Mouse (Mus musculus): ENCODE results near the gene Daam1. TPM values are rescaled to one million over a fixed set of nuclear protein-coding genes. Genes with fewer than 3 reads are reported as not detected.
A peak's percentile ranks its signal among the peaks of the same experiment; 100 is the strongest.

Daam1 gene
- polyA plus RNA-seq, 1 experiment from 2014 or later = 17.6 TPM

GRCm38 (mm10) chr12:71981250-71981649 is 150.4 kb downstream of the Daam1 start:
- Histone ChIP-seq H3K9ac (no peak overlapping the region), H3K4me1 (peaks cover 45% of the 10 kb centered on the region), H3K27me3 (no peaks in the 10 kb centered on the region), H3K4me3 (no peak overlapping the region), H3K9me3 (replicated peaks) (no peaks in the 10 kb centered on the region), H3K27ac (peak overlapping the region; percentile 83), H3K36me3 (ENCODE audit: poor library complexity, severe bottlenecking) (peaks cover 70% of the 10 kb centered on the region), H3K4me2 (no peak overlapping the region)
- 43% methylated on average over 8 of the region's 8 CpGs for WGBS
- ATAC-seq = peak; percentile 71

- Histone ChIP-seq H3K9me3 (replicated peaks) (no peaks in the 10 kb centered on the region), H3K36me3 (ENCODE audit: poor library complexity, severe bottlenecking) (peaks cover 70% of the 10 kb centered on the region), H3K27me3 (no peaks in the 10 kb centered on the region), H3K4me1 (peaks cover 40% of the 10 kb centered on the region), H3K4me2 (no peak overlapping the region), H3K9ac (no peak overlapping the region), H3K4me3 (no peak overlapping the region), H3K27ac (peak overlapping the region; percentile 55)
- ATAC-seq = no peak
- 60% methylated on average over 5 of the region's 5 CpGs for WGBS
Measured at GRCm38 (mm10) chr12:71981791-71982190, 150.9 kb downstream of the Daam1 start.

- Histone ChIP-seq H3K27me3 (no peaks in the 10 kb centered on the region), H3K9me3 (replicated peaks) (no peaks in the 10 kb centered on the region), H3K4me1 (peaks cover 32% of the 10 kb centered on the region), H3K4me3 (no peak overlapping the region), H3K27ac (no peak overlapping the region), H3K9ac (no peak overlapping the region), H3K4me2 (no peak overlapping the region), H3K36me3 (ENCODE audit: poor library complexity, severe bottlenecking) (peaks cover 61% of the 10 kb centered on the region)
- ATAC-seq = no peak
- 90% methylated on average over 10 of the region's 10 CpGs for WGBS
Measured at GRCm38 (mm10) chr12:71983102-71983715, 152.3 kb downstream of the Daam1 start.

- Histone ChIP-seq H3K9ac (no peak overlapping the region), H3K9me3 (replicated peaks) (no peaks in the 10 kb centered on the region), H3K27ac (no peak overlapping the region), H3K4me1 (no peaks in the 10 kb centered on the region), H3K4me3 (no peak overlapping the region), H3K4me2 (no peak overlapping the region), H3K27me3 (no peaks in the 10 kb centered on the region), H3K36me3 (ENCODE audit: poor library complexity, severe bottlenecking) (peaks cover 85% of the 10 kb centered on the region)
- 93% methylated on average over 2 of the region's 2 CpGs for WGBS
- no peak for ATAC-seq
Measured at GRCm38 (mm10) chr12:71987161-71987560, 156.3 kb downstream of the Daam1 start.

GRCm38 (mm10) chr12:71987885-71988284 is 157.0 kb downstream of the Daam1 start:
- Histone ChIP-seq H3K9me3 (replicated peaks) (no peaks in the 10 kb centered on the region), H3K9ac (no peak overlapping the region), H3K4me3 (no peak overlapping the region), H3K27ac (no peak overlapping the region), H3K36me3 (ENCODE audit: poor library complexity, severe bottlenecking) (peaks cover 86% of the 10 kb centered on the region), H3K4me1 (no peaks in the 10 kb centered on the region), H3K27me3 (no peaks in the 10 kb centered on the region), H3K4me2 (no peak overlapping the region)
- 86% methylated on average over 4 of the region's 4 CpGs for WGBS
- no peak for ATAC-seq

- no peak for ATAC-seq
- no peak overlapping the region for H3K9ac ChIP-seq
- H3K4me1 ChIP-seq = no peaks in the 10 kb centered on the region
- H3K27me3 ChIP-seq = no peaks in the 10 kb centered on the region
- H3K9me3 ChIP-seq (replicated peaks) = no peaks in the 10 kb centered on the region
- 95% methylated on average over 17 of the region's 17 CpGs for WGBS
- H3K36me3 ChIP-seq (ENCODE audit: poor library complexity, severe bottlenecking) = peaks cover 86% of the 10 kb centered on the region
- H3K27ac ChIP-seq = no peak overlapping the region
- no peak overlapping the region for H3K4me3 ChIP-seq
- no peak overlapping the region for H3K4me2 ChIP-seq
Measured at GRCm38 (mm10) chr12:71989596-71989995, 158.7 kb downstream of the Daam1 start.

GRCm38 (mm10) chr12:71992599-71993210 is 161.8 kb downstream of the Daam1 start:
- no peaks in the 10 kb centered on the region for H3K4me1 ChIP-seq
- H3K4me3 ChIP-seq = no peak overlapping the region
- H3K27me3 ChIP-seq = no peaks in the 10 kb centered on the region
- 92% methylated on average over 18 of the region's 18 CpGs for WGBS
- H3K9me3 ChIP-seq (replicated peaks) = no peaks in the 10 kb centered on the region
- H3K36me3 ChIP-seq (ENCODE audit: poor library complexity, severe bottlenecking) = peaks cover 63% of the 10 kb centered on the region
- H3K9ac ChIP-seq = no peak overlapping the region
- no peak overlapping the region for H3K27ac ChIP-seq
- H3K4me2 ChIP-seq = no peak overlapping the region
- ATAC-seq = no peak

- 70% methylated on average over 8 of the region's 8 CpGs for WGBS
- no peak overlapping the region for H3K4me3 ChIP-seq
- H3K36me3 ChIP-seq (ENCODE audit: poor library complexity, severe bottlenecking) = peaks cover 39% of the 10 kb centered on the region
- no peak overlapping the region for H3K4me2 ChIP-seq
- ATAC-seq = no peak
- H3K27ac ChIP-seq = no peak overlapping the region
- no peaks in the 10 kb centered on the region for H3K27me3 ChIP-seq
- no peaks in the 10 kb centered on the region for H3K9me3 ChIP-seq (replicated peaks)
- no peak overlapping the region for H3K9ac ChIP-seq
- H3K4me1 ChIP-seq = no peaks in the 10 kb centered on the region
Measured at GRCm38 (mm10) chr12:71995831-71996230, 165.0 kb downstream of the Daam1 start.

- Histone ChIP-seq H3K9ac (no peak overlapping the region), H3K27me3 (no peaks in the 10 kb centered on the region), H3K36me3 (ENCODE audit: poor library complexity, severe bottlenecking) (peaks cover 29% of the 10 kb centered on the region), H3K27ac (no peak overlapping the region), H3K4me3 (no peak overlapping the region), H3K9me3 (replicated peaks) (no peaks in the 10 kb centered on the region), H3K4me2 (no peak overlapping the region), H3K4me1 (no peaks in the 10 kb centered on the region)
- WGBS = 78% methylated on average over 2 of the region's 2 CpGs
- no peak for ATAC-seq
Measured at GRCm38 (mm10) chr12:71996920-71997319, 166.0 kb downstream of the Daam1 start.

GRCm38 (mm10) chr12:71997364-71997763 is 166.5 kb downstream of the Daam1 start:
- Histone ChIP-seq H3K9me3 (replicated peaks) (no peaks in the 10 kb centered on the region), H3K9ac (no peak overlapping the region), H3K36me3 (ENCODE audit: poor library complexity, severe bottlenecking) (peaks cover 27% of the 10 kb centered on the region), H3K4me1 (no peaks in the 10 kb centered on the region), H3K4me2 (no peak overlapping the region), H3K4me3 (no peak overlapping the region), H3K27ac (no peak overlapping the region), H3K27me3 (no peaks in the 10 kb centered on the region)
- WGBS = 76% methylated on average over 4 of the region's 4 CpGs
- no peak for ATAC-seq

- 79% methylated on average over 4 of the region's 4 CpGs for WGBS
- H3K4me1 ChIP-seq = no peaks in the 10 kb centered on the region
Measured at GRCm38 (mm10) chr12:71998653-71999052, 167.8 kb downstream of the Daam1 start.

GRCm38 (mm10) chr12:71999671-72000070 is 168.8 kb downstream of the Daam1 start:
- ATAC-seq = no peak
- Histone ChIP-seq H3K9ac (no peak overlapping the region), H3K4me1 (no peaks in the 10 kb centered on the region), H3K4me2 (no peak overlapping the region), H3K27me3 (no peaks in the 10 kb centered on the region), H3K27ac (no peak overlapping the region), H3K9me3 (replicated peaks) (no peaks in the 10 kb centered on the region), H3K4me3 (no peak overlapping the region), H3K36me3 (ENCODE audit: poor library complexity, severe bottlenecking) (peaks cover 5% of the 10 kb centered on the region; the same call in 1 of the 2 replicates)
- 88% methylated on average over 2 of the region's 2 CpGs for WGBS

More at GRCm38 (mm10) chr12:71998653-71999052, 167.8 kb downstream of the Daam1 start:
- no peaks in the 10 kb centered on the region for H3K27me3 ChIP-seq
- H3K9me3 ChIP-seq (replicated peaks) = no peaks in the 10 kb centered on the region
- H3K27ac ChIP-seq = no peak overlapping the region
- no peak overlapping the region for H3K4me2 ChIP-seq
- peaks cover 14% of the 10 kb centered on the region for H3K36me3 ChIP-seq (ENCODE audit: poor library complexity, severe bottlenecking)
- H3K9ac ChIP-seq = no peak overlapping the region
- ATAC-seq = no peak
- H3K4me3 ChIP-seq = no peak overlapping the region

- Histone ChIP-seq H3K36me3 (ENCODE audit: poor library complexity, severe bottlenecking) (no peaks in the 10 kb centered on the region), H3K9ac (no peak overlapping the region)
- 94% methylated on average over 1 of the region's 1 CpGs for WGBS
Measured at GRCm38 (mm10) chr12:72001811-72002210, 170.9 kb downstream of the Daam1 start.

More at GRCm38 (mm10) chr12:72001811-72002210, 170.9 kb downstream of the Daam1 start:
- H3K27me3 ChIP-seq = no peaks in the 10 kb centered on the region
- H3K4me1 ChIP-seq = no peaks in the 10 kb centered on the region
- no peaks in the 10 kb centered on the region for H3K9me3 ChIP-seq (replicated peaks)
- ATAC-seq = no peak
- H3K4me2 ChIP-seq = no peak overlapping the region
- H3K4me3 ChIP-seq = no peak overlapping the region
- H3K27ac ChIP-seq = no peak overlapping the region
